Mouse (Mus musculus): ENCODE measurements around the gene 9030624G23Rik. TPM values are rescaled to one million over a fixed set of nuclear protein-coding genes. Genes with fewer than 3 reads are reported as not detected.
"Not testable (repeated sequence)": the region's sequence is repeated elsewhere in the genome, so short reads cannot be mapped to it uniquely, and the experiment has no call there.

The 9030624G23Rik gene
- 1.9 and 2.1 TPM in 2 replicates for polyA plus RNA-seq (2014; fragmentation: Nextera tagmentation; extraction: Ambion mirVana)

DNA sequence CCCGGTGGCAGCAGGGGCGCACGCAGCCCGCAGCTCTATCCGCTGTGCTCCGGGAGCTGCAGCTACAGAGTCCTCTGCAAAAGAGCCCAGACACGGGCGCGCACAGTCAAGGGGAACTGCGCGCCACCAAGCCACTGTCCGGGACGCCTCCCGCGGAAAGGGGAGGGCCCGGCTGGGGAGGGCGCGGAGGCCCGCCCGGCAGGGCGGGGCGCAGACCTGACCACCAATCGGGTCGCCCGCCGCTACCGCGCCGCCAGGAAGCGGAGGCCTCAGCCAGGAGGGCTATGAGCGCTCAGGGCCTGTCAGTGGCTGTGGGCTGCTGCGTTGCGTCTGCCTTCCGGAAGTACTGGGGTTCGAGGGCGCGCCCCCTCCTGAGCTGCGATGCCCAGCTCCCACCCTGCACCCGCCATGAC lies at the start of gene 9030624G23Rik:
9030624G23Rik (minus strand) TSS at position 139 of the 413 bp plus-strand sequence.
- not testable (repeated sequence) for H3K4me1 ChIP-seq (replicated peaks; ENCODE audit: control insufficient read depth, insufficient read depth, low read length); ATAC-seq (replicated peaks; ENCODE audit: low FRiP score); H3K9me3 ChIP-seq (ENCODE audit: control insufficient read depth, low read length); H3K27me3 ChIP-seq (ENCODE audit: control insufficient read depth, insufficient read depth, low read length); H3K36me3 ChIP-seq (ENCODE audit: control insufficient read depth, insufficient read depth, low read length); H3K27ac ChIP-seq (ENCODE audit: low read depth, low read length); H3K9ac ChIP-seq (ENCODE audit: low read length)
- DNase-seq (ENCODE audit: low spot score), result peak; percentile 63
- H3K4me3 ChIP-seq (ENCODE audit: low read depth, low read length), result peak within 1 kb of the TSS; percentile 30
- WGBS, result 2% methylated on average over 32 of the region's 39 CpGs
- H3K4me2 ChIP-seq (ENCODE audit: low read depth, low read length, severe bottlenecking), result peak within 1 kb of the TSS; percentile 27; the same call in 1 of the 2 replicates

DNA sequence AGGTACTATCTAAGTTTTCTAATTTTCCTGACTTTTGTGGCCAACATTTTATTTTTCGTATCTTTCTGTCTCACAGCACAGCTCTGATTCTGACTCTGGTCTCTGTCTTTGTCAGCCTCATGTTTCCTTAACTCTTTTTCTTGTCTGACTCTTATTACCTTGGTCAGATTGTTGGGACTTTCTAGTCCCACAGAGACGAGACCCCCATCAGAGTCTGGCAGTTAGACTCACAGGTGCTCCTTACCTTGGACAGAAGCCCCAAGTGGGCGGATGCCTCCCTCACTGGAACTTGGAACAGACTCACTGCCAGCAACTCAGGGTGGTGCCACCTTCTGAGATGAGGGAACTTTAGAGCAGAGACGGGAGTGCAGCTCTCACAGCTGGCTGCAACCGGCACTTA lies 13.9 kb downstream of the 9030624G23Rik start:
- not testable (repeated sequence) for H3K4me3 ChIP-seq (ENCODE audit: low read depth, low read length); H3K27me3 ChIP-seq (ENCODE audit: control insufficient read depth, insufficient read depth, low read length); H3K9me3 ChIP-seq (ENCODE audit: control insufficient read depth, low read length); H3K27ac ChIP-seq (ENCODE audit: low read depth, low read length); H3K4me2 ChIP-seq (ENCODE audit: low read depth, low read length, severe bottlenecking); DNase-seq (ENCODE audit: low spot score); H3K36me3 ChIP-seq (ENCODE audit: control insufficient read depth, insufficient read depth, low read length); ATAC-seq (replicated peaks; ENCODE audit: low FRiP score); H3K9ac ChIP-seq (ENCODE audit: low read length); H3K4me1 ChIP-seq (replicated peaks; ENCODE audit: control insufficient read depth, insufficient read depth, low read length)
- 92% methylated on average over 2 of the region's 5 CpGs for WGBS
